Mouse (Mus musculus) fat pad, adult 2 months (tissue): ENCODE measurements around the gene Scn1b.

Experiments used
- DNase-seq: peaks from one replicate; pipeline ENCODE4 v3.0.0-alpha.2; 2011; ENCODE audit warnings: low read depth, low spot score; ENCODE audit errors: extremely low read depth

The Scn1b gene

DNA sequence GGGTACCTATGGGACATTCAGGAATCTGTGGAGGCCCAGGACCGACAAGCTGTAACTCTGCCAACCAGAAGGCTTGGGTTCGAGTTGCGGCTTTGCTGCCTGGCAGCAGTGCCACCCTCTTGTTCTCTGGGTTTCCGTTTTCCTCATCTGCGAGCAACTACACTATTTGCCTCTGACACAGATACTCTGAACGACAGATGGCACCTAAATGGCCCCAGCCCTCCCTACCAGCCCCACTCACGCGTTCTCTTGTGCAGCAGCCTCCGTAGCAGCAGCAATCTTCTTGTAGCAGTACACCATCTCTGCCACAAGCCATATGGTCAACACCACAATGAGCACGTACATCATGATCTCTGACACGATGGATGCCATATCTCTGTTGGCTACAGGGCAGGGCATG lies 9.3 kb downstream of the Scn1b start:
- no peak for DNase-seq

DNA sequence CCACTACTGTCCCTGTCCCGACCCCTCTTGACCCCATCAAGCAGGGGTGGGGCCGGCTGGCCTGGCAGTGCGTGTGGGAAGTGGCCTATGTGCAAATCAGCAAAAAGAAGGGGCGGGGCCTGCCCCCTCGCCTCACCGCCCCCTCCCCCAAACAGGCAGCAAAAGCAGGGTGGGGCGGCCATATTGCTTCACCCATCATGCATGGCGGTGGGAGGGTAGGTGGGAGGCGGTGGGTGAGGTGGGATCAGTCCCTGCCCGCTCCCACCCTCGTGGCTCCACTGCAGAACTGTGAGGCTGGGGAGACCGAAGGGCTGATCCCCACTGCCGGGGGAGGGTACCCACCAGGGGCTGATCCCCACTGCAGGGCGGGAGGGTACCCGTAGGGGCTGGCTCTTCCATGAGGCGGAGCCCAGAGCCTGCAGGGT lies 10.1 kb downstream of the Scn1b start:
- no peak for DNase-seq

DNA sequence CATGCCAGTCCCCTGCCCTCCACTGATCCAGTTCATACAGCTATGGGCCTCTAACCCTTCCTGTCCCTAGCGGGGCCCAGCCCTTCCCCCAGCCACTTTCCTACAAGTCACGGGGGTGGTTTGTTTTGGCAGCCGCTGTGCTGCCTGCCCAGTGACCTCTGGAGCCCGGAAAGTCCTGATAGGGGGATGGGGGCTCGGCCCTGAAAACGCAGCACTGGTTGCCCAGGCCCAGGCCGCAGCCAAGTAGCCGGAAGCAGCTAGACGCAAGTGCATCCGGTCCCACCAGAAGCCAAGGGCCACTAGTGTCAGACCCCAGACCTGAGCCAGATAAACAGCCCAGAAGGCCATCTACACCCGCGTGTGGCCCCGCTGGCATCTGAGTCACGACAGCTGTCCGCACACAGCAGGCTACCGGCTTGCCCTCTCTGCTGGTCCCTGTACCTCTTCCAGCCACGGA lies 11.2 kb downstream of the Scn1b start:
- no peak for DNase-seq

DNA sequence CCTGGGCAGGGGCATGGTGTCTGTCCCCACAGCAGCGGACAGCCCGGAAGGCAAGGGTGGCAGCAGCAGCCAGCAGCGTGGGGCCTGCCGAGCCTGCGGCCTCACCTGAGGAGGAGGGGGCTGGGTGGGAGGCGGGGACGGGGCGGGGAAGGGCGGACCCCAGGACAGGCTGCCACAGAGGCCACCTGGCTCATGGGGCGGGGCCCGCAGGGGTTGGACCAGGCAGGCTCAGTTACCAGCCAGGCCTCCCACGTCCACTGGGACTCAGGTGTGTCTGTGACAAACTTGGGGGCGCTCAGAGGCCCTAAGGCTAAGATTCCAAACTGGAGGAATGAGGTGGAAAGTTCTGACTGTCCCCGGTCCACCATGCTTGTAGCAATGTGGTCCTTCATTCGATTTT lies 11.6 kb downstream of the Scn1b start, which contains the start of gene Hpn:
Hpn (minus strand) TSS at position 109 of the 400 bp plus-strand sequence.
- DNase-seq = no peak

DNA sequence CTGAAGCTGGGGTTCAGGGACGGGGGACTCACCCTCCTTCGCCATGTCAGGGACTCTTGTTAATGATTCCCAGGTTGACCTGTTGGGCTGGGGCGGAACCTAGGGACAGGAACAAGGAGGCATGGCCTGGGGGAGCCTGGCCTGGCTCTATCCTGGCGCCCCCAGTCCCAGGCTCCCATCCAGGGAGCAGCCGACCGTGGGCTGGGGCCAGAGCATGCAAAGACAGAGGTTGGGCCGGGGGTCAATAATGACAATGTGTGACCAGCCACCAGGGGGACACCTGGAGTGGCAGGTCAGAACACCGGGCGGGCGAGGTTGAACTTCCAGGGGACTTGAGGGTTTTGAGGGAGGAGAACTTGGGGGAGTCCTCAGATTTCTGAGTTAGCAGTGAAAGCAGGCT lies 12.2 kb downstream of the Scn1b start:
- no peak for DNase-seq

DNA sequence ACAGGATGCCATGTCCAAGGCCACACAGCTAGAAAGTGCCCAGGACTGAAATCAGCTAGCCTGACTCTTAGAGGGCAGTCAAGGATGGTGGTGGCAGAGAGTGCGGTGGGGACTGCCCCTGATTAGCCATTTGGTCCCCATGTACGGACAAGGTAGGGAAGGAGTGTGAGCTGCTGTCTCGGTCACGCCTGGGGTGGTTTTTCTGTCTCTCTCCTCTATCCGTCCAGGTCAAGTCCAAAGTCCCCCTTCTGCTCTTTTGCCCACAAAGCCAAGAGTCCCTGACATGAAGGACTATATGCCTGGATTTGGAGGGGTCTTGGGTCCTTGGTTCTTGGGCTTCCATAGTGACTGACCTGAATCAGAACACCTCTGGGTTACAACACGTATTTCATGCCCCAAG lies 13.0 kb downstream of the Scn1b start:
- DNase-seq = no peak

DNA sequence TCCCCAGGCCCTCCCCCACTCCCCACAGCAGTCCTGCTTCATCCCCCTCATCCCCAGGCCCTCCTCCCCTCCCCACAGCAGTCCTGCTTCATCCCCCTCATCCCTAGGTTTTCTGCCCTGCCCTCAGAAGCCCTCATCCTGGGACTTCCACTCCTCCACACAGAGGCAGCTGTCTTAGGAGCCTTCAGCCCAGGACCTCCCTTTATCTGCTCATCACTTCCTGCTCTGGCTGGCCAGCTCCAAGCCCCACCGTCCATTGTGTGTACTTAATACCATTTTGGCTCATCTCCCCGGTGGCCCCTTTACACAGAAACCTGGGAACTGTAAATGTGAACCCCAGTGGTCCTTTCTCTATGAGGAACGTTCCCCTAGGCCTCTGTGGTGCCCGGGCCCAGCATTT lies 14.8 kb downstream of the Scn1b start:
- DNase-seq = no peak

DNA sequence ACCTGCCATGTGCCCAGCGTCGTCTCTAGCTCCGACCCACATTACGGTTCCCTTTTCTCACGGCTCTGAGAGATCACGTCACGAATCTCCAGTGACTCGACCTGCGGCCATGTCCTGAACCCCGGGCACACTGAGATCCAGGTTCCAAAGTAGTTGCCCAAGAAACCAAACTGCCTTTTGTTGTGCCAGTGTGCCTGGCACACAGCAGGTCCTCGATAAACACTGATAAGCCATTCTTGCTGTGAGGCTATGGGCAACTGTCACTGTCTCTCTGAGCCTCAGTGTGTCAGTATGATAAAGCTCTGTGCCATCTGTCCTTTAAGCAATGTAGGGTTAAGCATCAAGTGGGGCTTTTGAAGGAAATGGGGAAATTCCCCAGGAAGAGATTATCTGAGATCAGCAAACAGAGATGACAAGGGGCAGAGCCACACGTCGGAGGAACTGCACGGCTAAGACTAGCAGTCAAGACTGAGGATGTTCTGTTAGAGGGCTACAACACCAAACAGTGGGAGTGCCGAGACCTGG lies 15.9 kb downstream of the Scn1b start:
- DNase-seq = no peak

DNA sequence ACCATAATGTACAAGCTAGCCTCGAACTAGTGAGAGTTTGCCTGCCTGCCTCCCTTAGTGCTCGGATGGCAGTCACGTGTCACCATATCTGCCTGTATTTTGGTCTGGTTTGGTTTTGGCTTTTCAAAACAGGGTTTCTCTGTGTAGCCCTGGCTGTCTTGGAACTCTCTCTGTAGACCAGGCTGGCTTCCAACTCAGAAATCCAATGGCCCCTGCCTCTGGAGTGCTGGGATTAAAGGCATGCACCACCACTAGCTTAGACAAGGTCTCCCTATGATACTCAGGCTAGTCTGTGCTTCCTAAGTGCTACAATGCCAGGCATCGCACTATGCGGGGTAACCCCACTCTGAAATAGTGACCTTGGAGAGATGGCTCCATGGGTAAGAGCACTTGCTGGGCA lies 17.0 kb downstream of the Scn1b start:
- DNase-seq = no peak

DNA sequence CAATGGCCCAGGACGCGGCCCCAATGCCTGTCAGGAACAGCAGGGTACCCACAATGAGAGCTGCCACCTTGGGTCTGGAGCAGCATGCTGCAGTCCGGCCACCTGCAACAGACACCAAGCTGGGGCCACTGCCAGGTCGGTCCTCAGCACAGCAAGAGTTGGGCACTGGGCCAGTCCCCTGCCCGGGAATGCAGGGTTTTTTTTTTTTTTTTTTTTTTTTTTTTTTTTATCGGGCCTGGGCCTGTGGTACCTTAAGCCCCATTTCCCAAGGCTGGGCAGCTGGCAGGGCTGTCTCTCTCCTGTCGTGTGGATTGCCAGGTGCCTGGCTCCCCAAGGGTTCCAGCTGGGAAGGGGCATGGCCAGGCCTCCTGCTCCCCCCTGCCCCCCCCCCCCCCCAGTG lies 17.7 kb downstream of the Scn1b start:
- DNase-seq = no peak

DNA sequence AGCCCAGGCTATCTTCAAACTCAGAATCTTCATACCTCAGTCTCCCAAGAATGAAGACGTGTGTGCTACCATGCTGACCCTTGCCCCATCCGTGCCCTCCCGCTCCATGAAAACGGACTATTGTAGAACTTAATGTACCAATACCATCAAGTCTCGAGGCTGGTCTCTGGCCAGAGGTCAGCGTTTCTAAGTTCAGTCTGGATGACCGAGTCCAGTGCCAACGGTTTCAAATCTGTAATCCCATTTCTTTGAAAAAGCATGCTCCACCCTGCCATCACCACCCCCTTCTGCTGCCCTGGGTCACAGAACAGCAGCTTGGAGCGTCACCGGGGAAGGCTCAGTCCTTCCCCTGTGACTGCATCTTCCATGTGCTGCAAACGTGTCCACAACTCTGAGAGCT lies 19.0 kb downstream of the Scn1b start:
- DNase-seq = no peak

DNA sequence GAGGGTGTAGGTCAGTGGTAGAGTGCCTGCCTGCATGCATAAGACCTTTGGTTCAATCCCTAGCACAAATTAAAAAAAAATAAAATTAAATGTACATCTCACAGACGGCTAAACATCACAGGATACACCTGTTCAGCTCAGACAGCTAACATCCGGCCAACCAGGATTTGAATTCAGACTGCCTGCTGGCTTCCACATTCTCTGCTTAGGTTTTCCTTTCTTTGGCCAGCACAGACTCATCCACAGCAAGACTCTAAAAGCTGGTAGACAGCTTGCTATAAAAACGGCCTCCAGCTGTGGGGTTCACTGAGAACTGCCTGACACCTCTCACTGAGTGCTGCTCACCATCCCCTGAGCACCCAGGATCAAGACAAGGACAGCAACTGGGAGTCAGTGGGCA lies 20.6 kb downstream of the Scn1b start:
- DNase-seq = no peak

DNA sequence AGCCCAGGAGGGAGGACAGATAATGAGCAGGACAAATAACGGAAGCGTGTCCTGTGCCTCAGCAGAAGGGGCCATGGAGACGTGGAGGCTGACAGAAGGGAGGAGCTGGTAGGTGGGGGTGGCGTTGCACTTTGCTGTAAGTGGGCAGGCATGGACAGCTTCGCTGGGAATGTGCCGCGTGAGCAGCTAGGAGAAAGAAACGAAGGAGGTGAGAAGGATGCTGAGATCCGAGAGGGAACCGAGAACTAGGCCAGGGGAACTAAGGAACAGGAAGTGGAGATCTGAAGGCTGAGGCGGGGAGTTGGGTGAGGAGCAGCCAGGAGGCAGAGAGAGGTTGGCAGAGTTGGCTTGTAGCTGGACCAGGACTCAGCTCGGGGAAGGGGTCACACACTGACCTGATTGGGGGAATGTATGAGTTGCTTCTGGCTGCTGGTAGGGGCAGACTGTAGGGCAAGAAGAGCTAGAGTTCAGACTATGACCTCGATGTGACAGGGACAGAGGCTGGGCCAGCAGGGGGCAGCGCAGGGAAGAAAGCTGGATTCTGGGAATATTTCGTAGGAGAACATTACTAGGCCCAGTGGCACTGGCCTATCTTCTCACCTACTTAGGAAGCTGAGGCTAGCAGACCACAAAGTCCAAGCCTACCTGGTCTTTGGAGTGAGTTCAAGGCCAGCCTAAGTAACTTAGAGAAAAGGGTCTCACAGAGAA lies 21.6 kb downstream of the Scn1b start:
- no peak for DNase-seq

DNA sequence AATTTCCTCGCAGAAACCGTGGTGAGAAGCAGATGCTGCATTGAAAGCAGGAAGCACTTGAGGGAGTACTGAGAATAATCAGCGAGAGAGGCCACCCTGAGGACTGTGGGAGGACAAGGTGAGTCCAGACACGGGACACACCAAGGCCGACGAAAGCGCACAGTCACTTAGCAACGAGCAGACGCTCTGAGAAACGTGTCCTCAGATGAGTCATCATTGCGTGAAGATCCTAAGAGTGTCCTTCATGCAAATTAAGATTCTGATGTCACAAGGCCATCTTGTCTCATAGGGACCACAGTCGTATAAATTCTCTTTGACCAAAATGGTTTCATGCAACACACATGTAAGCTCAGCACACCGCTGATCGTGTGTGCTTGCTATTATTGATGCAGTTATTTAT lies 26.0 kb downstream of the Scn1b start:
- DNase-seq = no peak

DNA sequence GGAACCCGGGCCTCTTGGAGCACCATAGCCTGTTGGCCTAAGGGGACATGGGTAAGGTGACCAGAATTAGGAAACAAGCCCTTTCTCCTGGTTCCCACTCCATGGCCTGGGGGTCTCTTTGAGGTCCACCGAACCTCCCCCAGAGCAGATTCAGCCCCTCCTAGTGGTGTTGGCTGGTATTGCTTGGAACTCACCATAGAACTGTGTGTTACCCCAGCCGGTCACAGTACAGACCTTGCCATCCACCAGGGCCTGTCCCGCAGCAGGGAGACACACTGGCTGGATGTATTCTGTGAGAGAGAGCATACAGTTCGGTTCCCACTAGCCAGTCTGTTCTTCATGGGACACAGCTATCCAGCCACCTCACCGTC lies 27.2 kb downstream of the Scn1b start:
- DNase-seq = no peak

DNA sequence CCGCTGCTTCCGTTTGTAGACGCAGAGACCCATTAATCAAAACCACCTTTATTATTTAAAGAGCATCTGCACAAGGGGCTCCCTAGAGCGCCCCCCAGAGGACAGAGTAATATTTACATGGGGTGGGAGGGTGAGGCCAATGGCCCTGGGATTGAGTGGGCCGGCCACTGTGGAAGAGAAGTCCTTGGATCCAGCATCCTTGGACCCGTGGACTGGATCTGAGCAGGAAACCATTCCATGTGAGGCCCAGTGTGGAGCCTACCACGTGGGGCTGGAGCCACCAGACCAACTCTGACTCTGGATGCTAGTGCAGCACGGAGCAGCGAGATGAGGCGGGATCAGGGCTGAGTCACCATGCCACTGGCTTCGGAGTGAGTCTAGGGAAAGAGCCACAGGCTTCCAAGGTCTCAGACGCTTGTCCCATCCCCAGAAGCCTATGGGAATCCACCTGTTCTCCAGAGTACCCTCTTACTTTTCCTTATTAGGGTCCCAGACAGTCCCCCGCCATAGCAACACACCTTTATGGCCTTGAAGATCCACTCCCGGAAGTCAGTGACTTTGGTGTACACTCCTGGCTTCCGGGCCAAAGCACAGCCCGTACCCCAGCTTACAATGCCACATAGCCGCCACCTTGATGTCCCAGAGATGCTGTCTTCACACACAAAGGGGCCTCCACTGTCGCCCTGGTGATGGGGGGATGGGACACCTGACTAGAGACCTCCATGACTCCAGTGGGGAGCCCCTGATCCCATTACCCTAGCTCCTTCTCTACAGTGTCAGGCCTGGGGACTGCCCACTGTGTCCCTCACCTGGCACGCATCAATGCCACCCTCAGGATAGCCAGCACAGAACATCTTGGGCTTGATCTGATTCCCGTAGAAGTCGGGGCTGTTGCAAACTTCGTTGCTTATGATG lies 27.8 kb downstream of the Scn1b start:
- DNase-seq = no peak

DNA sequence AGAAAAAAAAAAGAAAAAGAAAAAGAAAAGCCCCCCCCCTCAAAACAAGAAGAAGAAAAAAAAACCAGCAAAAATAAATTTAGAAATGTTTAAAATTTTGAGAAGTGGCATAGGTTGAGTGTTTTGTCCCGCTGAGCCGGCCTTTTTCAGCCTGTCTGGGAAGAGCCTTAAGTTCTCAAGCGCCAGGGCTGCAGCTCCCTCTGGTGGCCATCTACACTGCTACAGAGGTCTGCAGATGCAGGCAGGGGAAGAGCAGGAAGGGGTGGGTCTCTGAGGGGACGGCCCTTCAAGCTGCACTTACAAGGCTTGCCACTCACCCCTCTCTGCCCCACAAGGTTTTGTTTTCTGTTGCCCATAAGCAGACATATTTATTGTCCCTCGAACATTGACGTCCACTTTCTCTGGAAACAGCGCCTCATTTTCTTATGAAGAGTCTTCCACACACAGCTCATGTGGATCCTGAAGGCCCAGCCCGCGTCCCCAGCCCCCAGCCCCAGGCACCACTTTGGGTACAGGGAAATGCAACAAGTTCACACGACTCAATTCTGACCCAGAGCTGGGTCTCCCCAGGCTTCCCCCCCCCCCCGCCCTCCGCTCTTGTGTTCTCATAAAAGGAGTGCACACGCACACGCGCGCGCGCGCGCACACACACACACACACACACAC lies 29.1 kb downstream of the Scn1b start:
- no peak for DNase-seq

DNA sequence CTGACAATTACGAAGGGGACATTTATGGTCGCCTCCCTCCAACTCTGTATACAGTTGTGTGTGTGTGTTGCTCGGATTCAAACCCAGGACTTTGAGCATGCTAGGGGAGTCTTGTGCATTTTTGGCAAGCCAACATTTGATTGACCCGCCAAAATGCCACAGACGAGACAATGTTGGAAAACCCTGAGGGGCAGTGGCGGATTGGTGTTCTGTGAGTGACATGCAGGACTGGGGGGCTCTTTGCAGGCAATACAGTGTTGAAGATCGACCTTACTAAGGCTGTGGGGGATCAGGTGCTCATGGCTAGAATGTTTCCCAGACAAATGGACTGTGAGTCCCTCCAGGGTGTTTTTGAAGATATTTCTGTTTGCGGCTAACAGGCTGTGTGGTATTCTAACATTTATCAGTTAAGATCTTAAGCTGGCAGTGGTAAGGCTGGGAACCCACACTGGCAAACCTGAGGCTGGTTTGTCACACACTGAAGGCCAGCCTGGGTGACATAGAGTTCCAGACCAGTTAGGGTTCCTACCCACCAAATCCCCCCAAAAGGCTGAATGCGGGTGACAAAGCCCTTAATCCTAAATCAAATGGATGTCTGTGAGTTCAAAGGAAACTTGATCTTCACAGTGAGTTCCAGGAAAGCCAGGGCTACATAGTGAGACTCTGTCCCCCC lies 29.8 kb downstream of the Scn1b start:
- DNase-seq = no peak

DNA sequence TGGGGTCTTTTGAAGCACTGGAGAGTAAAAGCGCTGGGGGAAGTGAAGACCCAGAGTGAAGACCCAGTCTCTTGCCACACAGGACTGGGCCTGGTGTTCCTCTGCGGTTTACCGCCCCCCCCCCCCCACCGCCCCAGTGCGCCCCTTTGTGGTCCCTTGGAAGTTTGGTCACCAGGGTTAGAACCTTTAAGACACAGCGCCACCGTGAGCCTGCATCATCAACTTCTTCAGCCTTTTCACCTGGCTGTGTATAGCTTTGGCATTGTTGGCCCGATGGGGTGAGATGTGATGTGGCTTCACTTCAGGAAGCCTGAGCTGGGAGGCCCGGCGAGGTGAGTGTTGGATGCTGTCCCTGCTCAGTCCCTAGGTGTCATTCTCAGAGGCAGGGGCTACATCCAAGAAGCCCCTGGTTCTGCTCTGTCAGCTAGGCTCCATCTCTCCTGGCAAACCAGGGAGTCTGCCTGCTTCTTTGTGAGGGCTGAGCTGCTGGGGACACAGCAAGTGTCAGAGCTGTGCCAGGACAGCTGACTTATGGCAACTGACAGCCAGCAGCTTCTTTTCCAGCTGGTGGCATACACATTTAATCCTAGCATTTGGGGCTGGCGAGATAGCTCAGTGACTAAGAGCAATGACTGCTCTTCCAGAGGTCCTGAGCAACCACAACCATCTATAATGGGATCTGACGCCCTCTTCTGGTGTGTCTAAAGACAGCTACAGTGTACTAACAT lies 31.9 kb downstream of the Scn1b start:
- DNase-seq = no peak

DNA sequence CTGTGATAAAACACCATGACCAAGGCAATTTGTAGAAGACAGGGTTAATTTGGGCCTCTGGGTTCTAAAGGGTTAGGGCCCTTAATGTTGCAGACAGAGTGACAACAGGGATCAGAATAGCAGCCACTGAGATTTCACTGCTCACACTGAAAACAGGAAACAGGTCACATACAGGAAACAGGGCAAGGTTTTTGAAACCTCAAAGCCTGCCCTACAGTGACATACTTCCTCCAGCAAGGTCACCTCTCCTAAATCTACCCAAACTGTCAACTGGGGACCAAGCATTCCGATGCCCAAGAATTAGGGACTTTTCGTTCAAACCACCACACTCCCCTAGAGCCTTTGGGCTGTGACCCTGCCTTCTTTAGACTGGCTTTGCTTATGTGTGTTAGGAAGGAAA lies 37.1 kb downstream of the Scn1b start:
- DNase-seq = no peak
